Mouse (Mus musculus) olfactory bulb, adult 2 months (tissue): ENCODE results near the gene Lsamp. TPM values are rescaled to one million over a fixed set of nuclear protein-coding genes. Genes with fewer than 3 reads are reported as not detected.

ENCODE experiments used
- H3K27ac ChIP-seq: fragments of 200-500 bp; 2 replicates; pipeline ENCODE4 v1.5.1; 2012; ENCODE audit warnings: low read depth, low read length; ENCODE audit not compliant: insufficient read depth
- H3K4me1 ChIP-seq: fragments of 200-500 bp; 2 replicates; pipeline ENCODE4 v1.6.1; 2012; ENCODE audit warnings: low read length; ENCODE audit not compliant: control insufficient read depth, insufficient read depth
- H3K4me3 ChIP-seq: fragments of 200-500 bp; 2 replicates; pipeline ENCODE4 v1.5.1; 2012; ENCODE audit warnings: mild to moderate bottlenecking, low read depth, low read length, moderate library complexity; ENCODE audit not compliant: insufficient read depth
- CTCF ChIP-seq: fragments of 200-500 bp; IDR thresholded peaks from 2 replicates; pipeline ENCODE4 v1.5.1; 2012; ENCODE audit warnings: low read depth, mild to moderate bottlenecking, low read length, moderate library complexity; ENCODE audit not compliant: insufficient read depth
- POLR2A ChIP-seq: fragments of 200-500 bp; IDR thresholded peaks from 2 replicates; pipeline ENCODE4 v1.6.1; 2012; ENCODE audit warnings: mild to moderate bottlenecking, low read depth, low read length, moderate library complexity; ENCODE audit not compliant: insufficient read depth
- WGBS: fragments of 180-500 bp; shearing (Covaris S2); methylation state at CpG from one replicate; pipeline ENCODE4 v1.1.7; 2018; 5-methylcytosine and 5-hydroxymethylcytosine counted together
- polyA plus RNA-seq: library from polyadenylated mRNA; stranded (reverse); fragments of >200 nt; gene quantifications from 2 replicates; pipeline ENCODE4 v1.2.4, GENCODE M21; 2012; ENCODE audit warnings: low replicate concordance; ENCODE audit not compliant: missing spikeins, insufficient read depth, insufficient read length

Gene Lsamp
- polyA plus RNA-seq, 1 experiment: 34.4 TPM

GRCm38 (mm10) chr16:41088648-41089047, 1104.5 kb downstream of the Lsamp start:
- no peaks in the 10 kb centered on the region for H3K4me1 ChIP-seq
- H3K4me3 ChIP-seq: no peak overlapping the region
- 89% methylated on average over 2 of the region's 2 CpGs for WGBS
- TF ChIP-seq CTCF: no peak
- no peak for TF ChIP-seq POLR2A
- H3K27ac ChIP-seq: no peak overlapping the region

DNA sequence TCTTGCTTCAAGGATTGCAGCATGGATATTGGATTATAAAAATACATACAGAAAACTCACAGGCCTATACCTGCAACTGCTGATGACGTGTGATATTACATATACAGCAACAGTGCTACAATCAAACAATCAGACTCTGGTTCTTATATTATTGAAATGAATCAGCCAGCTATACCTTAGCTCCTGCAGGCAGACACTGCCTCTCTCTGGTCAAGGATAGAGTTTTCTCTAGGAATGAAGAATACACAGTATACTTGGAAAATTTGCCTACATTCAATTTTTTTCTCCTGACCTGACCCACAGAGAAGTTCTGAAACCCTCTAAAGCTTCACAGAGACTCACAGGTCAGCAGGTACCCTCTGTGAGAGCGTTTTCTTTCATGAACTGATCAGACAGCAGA, 1105.9 kb downstream of the Lsamp start:
- TF ChIP-seq CTCF (no peak), POLR2A (no peak)
- no peaks in the 10 kb centered on the region for H3K4me1 ChIP-seq
- no peak overlapping the region for H3K27ac ChIP-seq
- no peak overlapping the region for H3K4me3 ChIP-seq
- WGBS: 86% methylated on average over 2 of the region's 2 CpGs

- no peak overlapping the region for H3K4me3 ChIP-seq
- TF ChIP-seq POLR2A: no peak
- no peak for TF ChIP-seq CTCF
- H3K27ac ChIP-seq: no peak overlapping the region
- no peaks in the 10 kb centered on the region for H3K4me1 ChIP-seq
Observed at GRCm38 (mm10) chr16:41091259-41091658, 1107.1 kb downstream of the Lsamp start.

GRCm38 (mm10) chr16:41102805-41103204, 1118.6 kb downstream of the Lsamp start:
- Histone ChIP-seq H3K4me3 (no peak overlapping the region), H3K4me1 (no peaks in the 10 kb centered on the region), H3K27ac (no peak overlapping the region)
- TF ChIP-seq CTCF (no peak), POLR2A (no peak)
- WGBS: 65% methylated on average over 3 of the region's 3 CpGs

DNA sequence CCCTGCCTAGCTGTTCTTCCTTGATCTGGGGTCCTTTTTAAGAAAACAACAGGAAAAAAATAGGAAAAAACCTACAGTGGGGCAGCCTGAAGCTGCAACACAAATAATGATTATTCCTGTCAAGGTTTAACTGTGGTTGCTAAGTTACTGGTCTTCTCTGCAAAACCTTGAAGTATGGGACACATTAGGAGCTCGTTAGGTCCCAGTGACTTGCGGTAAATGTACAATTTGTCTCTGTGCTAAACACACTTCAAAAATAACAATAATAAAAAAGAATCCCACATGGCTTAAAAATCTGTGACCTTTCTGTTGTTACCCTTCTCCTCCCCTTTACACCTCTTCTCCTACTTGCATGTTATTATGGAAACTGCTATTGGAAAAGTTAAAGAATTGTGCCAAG, 1140.2 kb downstream of the Lsamp start:
- WGBS: 77% methylated on average over 2 of the region's 2 CpGs
- no peak overlapping the region for H3K27ac ChIP-seq
- no peak for TF ChIP-seq POLR2A
- TF ChIP-seq CTCF: no peak
- no peaks in the 10 kb centered on the region for H3K4me1 ChIP-seq
- H3K4me3 ChIP-seq: no peak overlapping the region

- TF ChIP-seq CTCF: no peak
- TF ChIP-seq POLR2A: no peak
- H3K4me3 ChIP-seq: no peak overlapping the region
- WGBS: 89% methylated on average over 2 of the region's 2 CpGs
- H3K27ac ChIP-seq: no peak overlapping the region
- no peaks in the 10 kb centered on the region for H3K4me1 ChIP-seq
Observed at GRCm38 (mm10) chr16:41125051-41125450, 1140.9 kb downstream of the Lsamp start.

GRCm38 (mm10) chr16:41131053-41131452, 1146.9 kb downstream of the Lsamp start:
- H3K4me3 ChIP-seq: no peak overlapping the region
- TF ChIP-seq CTCF: no peak
- no peak for TF ChIP-seq POLR2A
- 81% methylated on average over 4 of the region's 4 CpGs for WGBS
- no peak overlapping the region for H3K27ac ChIP-seq
- H3K4me1 ChIP-seq: no peaks in the 10 kb centered on the region

GRCm38 (mm10) chr16:41172839-41173238, 1188.7 kb downstream of the Lsamp start:
- TF ChIP-seq POLR2A: no peak
- TF ChIP-seq CTCF: no peak
- Histone ChIP-seq H3K4me3 (no peak overlapping the region), H3K4me1 (no peaks in the 10 kb centered on the region), H3K27ac (no peak overlapping the region)
- 98% methylated on average over 1 of the region's 1 CpGs for WGBS

DNA sequence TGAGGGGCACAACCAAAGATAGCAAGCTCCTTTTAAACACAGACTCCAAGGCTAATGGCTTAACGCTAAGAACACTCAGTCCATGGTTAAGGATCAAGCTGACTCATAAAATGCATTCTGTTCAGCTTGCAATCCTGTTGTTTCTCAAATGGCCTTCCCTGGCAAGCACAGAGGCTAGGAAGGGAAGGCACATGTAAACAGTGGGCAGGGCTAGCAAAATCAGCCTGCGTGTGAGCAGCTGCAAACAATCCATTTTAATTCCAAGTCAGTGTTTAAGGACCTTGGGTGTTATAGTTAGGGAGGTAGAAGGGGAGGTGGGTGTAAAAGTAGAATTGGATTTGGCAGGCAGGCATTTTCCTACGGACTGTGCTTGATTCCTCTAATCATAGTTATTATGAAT, 1195.4 kb downstream of the Lsamp start:
- TF ChIP-seq POLR2A (no peak), CTCF (no peak)
- Histone ChIP-seq H3K4me3 (no peak overlapping the region), H3K27ac (no peak overlapping the region), H3K4me1 (no peaks in the 10 kb centered on the region)
- 14% methylated on average over 3 of the region's 3 CpGs for WGBS

GRCm38 (mm10) chr16:41180867-41181266, 1196.7 kb downstream of the Lsamp start:
- 48% methylated on average over 3 of the region's 3 CpGs for WGBS
- TF ChIP-seq POLR2A (no peak), CTCF (no peak)
- no peaks in the 10 kb centered on the region for H3K4me1 ChIP-seq
- H3K4me3 ChIP-seq: no peak overlapping the region
- no peak overlapping the region for H3K27ac ChIP-seq

- Histone ChIP-seq H3K27ac (no peak overlapping the region), H3K4me1 (no peaks in the 10 kb centered on the region), H3K4me3 (no peak overlapping the region)
- no peak for TF ChIP-seq CTCF
- 97% methylated on average over 5 of the region's 5 CpGs for WGBS
Observed at GRCm38 (mm10) chr16:41210055-41210454, 1225.9 kb downstream of the Lsamp start.
